Mouse (Mus musculus): Measurements from ENCODE around the gene H2-D1. TPM values are rescaled to one million over a fixed set of nuclear protein-coding genes. Genes with fewer than 3 reads are reported as not detected.

Gene H2-D1
- total and polyA plus RNA-seq, 2 experiments = 506 to 676 TPM

DNA sequence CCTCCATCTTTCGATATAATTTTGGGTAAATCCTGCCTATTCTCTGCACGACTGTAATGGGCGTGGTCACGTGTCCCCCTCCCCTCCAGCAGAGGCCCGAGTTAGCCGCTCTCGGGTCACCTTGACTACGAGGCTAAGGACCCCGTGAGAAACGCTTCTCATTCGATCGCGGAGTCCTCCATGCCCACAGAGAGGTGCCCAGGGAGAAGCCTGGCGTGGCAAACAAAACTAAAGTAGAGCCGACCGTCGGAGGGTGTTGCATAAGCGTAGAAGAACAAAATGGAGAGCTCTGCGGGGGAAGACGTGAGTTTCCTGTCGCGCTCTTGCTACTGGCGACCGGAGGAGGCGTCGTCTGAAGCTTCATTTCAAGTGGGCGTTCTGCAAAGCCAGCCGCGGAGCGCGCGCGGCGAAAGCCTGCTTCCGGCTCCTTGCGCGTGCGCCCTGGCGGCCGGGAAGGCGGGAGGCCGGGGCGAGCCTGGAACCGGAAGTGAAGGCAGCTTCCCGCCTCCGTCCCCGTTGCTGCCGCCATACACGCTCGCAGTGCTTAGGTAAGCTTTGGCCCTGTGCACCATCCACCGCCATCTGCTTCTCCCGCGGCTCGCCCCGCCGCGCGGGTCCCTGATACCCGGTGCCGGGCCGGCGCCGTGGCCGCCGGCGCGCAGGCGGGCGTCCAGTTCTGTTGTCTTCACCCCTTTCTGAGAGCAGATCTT, 21.1 kb upstream of the H2-D1 start, which contains the start of gene Ddx39b:
Ddx39b (plus strand) TSS at position 442 of the 710 bp plus-strand sequence.
- under 1% methylated on average over 69 of the region's 69 CpGs for WGBS
- DNase-seq (ENCODE audit: extremely low read depth, low read depth, low spot score) = peak; percentile 88
- no peak for TF ChIP-seq CTCF (IDR thresholded peaks at IDR 0.05; ENCODE audit: low read depth, low read length)
- TF ChIP-seq POLR2A (IDR thresholded peaks at IDR 0.05; ENCODE audit: extremely low read depth, insufficient read depth, low read length) = peak; percentile 80
- Histone ChIP-seq H3K9ac (ENCODE audit: low read depth, low read length) (peak within 1 kb of the TSS; percentile 89), H3K4me3 (ENCODE audit: insufficient read depth, low read depth, low read length) (peak within 1 kb of the TSS; percentile 83), H3K36me3 (ENCODE audit: control insufficient read depth, insufficient read depth, low read length) (peaks cover 30% of the 10 kb centered on the region), H3K27me3 (ENCODE audit: control insufficient read depth, insufficient read depth, low read length) (no peaks in the 10 kb centered on the region), H3K27ac (replicated peaks; ENCODE audit: insufficient read depth, low read depth, low read length) (peak within 1 kb of the TSS; percentile 95), H3K79me2 (ENCODE audit: control insufficient read depth, insufficient read depth, low read length) (peaks cover 29% of the 10 kb centered on the region), H3K4me1 (ENCODE audit: control insufficient read depth, insufficient read depth, low read length) (peaks cover 16% of the 10 kb centered on the region)

- Histone ChIP-seq H3K36me3 (ENCODE audit: control insufficient read depth, insufficient read depth, low read length) (peaks cover 37% of the 10 kb centered on the region), H3K27ac (replicated peaks; ENCODE audit: insufficient read depth, low read depth, low read length) (peak overlapping the region; percentile 82), H3K4me3 (ENCODE audit: insufficient read depth, low read depth, low read length) (peak overlapping the region; percentile 83), H3K9ac (ENCODE audit: low read depth, low read length) (peak overlapping the region; percentile 89), H3K4me1 (ENCODE audit: control insufficient read depth, insufficient read depth, low read length) (peaks cover 16% of the 10 kb centered on the region), H3K27me3 (ENCODE audit: control insufficient read depth, insufficient read depth, low read length) (no peaks in the 10 kb centered on the region), H3K79me2 (ENCODE audit: control insufficient read depth, insufficient read depth, low read length) (peaks cover 29% of the 10 kb centered on the region)
- TF ChIP-seq CTCF (IDR thresholded peaks at IDR 0.05; ENCODE audit: low read depth, low read length) (peak; percentile 37), POLR2A (IDR thresholded peaks at IDR 0.05; ENCODE audit: extremely low read depth, insufficient read depth, low read length) (no peak)
- peak; percentile 60 for DNase-seq (ENCODE audit: extremely low read depth, low read depth, low spot score)
- WGBS = under 1% methylated on average over 55 of the region's 55 CpGs
Measured at GRCm38 (mm10) chr17:35242015-35242941, 20.3 kb upstream of the H2-D1 start.

GRCm38 (mm10) chr17:35243086-35243485, 19.4 kb upstream of the H2-D1 start:
- 11% methylated on average over 16 of the region's 16 CpGs for WGBS
- TF ChIP-seq POLR2A (IDR thresholded peaks at IDR 0.05; ENCODE audit: extremely low read depth, insufficient read depth, low read length) (no peak), CTCF (IDR thresholded peaks at IDR 0.05; ENCODE audit: low read depth, low read length) (no peak)
- Histone ChIP-seq H3K4me3 (ENCODE audit: insufficient read depth, low read depth, low read length) (peak overlapping the region; percentile 83), H3K27me3 (ENCODE audit: control insufficient read depth, insufficient read depth, low read length) (no peaks in the 10 kb centered on the region), H3K27ac (replicated peaks; ENCODE audit: insufficient read depth, low read depth, low read length) (no peak overlapping the region), H3K9ac (ENCODE audit: low read depth, low read length) (peak overlapping the region; percentile 89), H3K4me1 (ENCODE audit: control insufficient read depth, insufficient read depth, low read length) (peaks cover 16% of the 10 kb centered on the region), H3K36me3 (ENCODE audit: control insufficient read depth, insufficient read depth, low read length) (peaks cover 44% of the 10 kb centered on the region), H3K79me2 (ENCODE audit: control insufficient read depth, insufficient read depth, low read length) (peaks cover 29% of the 10 kb centered on the region)
- no peak for DNase-seq (ENCODE audit: extremely low read depth, low read depth, low spot score)

GRCm38 (mm10) chr17:35244999-35245398, 17.5 kb upstream of the H2-D1 start:
- H3K79me2 ChIP-seq (ENCODE audit: control insufficient read depth, insufficient read depth, low read length) = peaks cover 29% of the 10 kb centered on the region
- no peak for DNase-seq (ENCODE audit: extremely low read depth, low read depth, low spot score)
- H3K9ac ChIP-seq (ENCODE audit: low read depth, low read length) = no peak overlapping the region
- TF ChIP-seq POLR2A (IDR thresholded peaks at IDR 0.05; ENCODE audit: extremely low read depth, insufficient read depth, low read length) = no peak
- TF ChIP-seq CTCF (IDR thresholded peaks at IDR 0.05; ENCODE audit: low read depth, low read length) = no peak
- 41% methylated on average over 2 of the region's 2 CpGs for WGBS
- no peaks in the 10 kb centered on the region for H3K27me3 ChIP-seq (ENCODE audit: control insufficient read depth, insufficient read depth, low read length)
- no peak overlapping the region for H3K4me3 ChIP-seq (ENCODE audit: insufficient read depth, low read depth, low read length)
- no peak overlapping the region for H3K27ac ChIP-seq (replicated peaks; ENCODE audit: insufficient read depth, low read depth, low read length)
- peaks cover 59% of the 10 kb centered on the region for H3K36me3 ChIP-seq (ENCODE audit: control insufficient read depth, insufficient read depth, low read length)
- peaks cover 16% of the 10 kb centered on the region for H3K4me1 ChIP-seq (ENCODE audit: control insufficient read depth, insufficient read depth, low read length)

DNA sequence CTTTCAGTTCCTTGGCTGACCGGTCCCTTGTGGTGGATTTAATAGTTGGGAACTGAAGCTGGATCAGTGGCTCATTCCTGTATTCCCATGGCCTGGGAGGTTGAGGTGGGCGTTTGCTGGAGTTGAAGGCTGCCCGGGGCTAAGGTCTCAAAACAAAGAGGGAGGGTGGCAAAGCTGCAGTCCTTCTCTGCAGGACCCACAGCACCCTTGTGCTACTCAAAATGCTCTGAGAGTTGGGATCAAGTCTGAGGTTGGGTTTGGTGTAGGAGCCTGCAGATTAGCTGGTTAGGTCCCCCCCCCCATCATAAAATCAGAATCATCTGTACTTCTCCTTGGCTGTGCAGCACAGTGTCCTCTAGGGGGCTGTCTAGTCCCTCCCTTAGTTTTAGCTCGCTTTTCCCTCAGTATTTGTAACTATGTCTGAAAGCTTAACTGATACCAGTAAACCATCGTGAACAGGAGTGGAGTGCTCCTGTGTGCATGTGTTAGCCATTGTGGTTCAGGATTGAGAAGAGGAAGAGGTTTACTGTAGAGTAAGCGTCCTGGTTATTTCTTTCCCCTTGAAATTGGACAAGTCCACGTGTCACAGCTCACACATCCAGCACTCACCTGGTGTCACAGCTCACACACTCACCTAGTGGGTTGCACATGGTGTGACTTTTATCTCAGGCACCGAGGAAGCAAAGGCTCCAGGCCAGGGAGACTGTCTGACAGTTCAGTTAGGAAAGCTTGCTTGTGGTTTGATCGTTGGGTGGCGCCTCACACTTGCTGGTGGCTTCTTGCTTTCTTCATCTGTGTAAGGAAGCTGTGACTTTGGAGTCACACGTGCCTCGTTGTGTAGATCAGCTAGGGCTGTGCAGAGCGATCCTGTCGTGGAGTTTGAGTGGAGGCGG, 16.6 kb upstream of the H2-D1 start:
- TF ChIP-seq CTCF (IDR thresholded peaks at IDR 0.05; ENCODE audit: low read depth, low read length) (peak; percentile 16; the same call in 1 of the 2 replicates), POLR2A (IDR thresholded peaks at IDR 0.05; ENCODE audit: extremely low read depth, insufficient read depth, low read length) (no peak)
- Histone ChIP-seq H3K27me3 (ENCODE audit: control insufficient read depth, insufficient read depth, low read length) (no peaks in the 10 kb centered on the region), H3K79me2 (ENCODE audit: control insufficient read depth, insufficient read depth, low read length) (peaks cover 29% of the 10 kb centered on the region), H3K36me3 (ENCODE audit: control insufficient read depth, insufficient read depth, low read length) (peaks cover 61% of the 10 kb centered on the region), H3K27ac (replicated peaks; ENCODE audit: insufficient read depth, low read depth, low read length) (no peak overlapping the region), H3K9ac (ENCODE audit: low read depth, low read length) (no peak overlapping the region), H3K4me3 (ENCODE audit: insufficient read depth, low read depth, low read length) (no peak overlapping the region), H3K4me1 (ENCODE audit: control insufficient read depth, insufficient read depth, low read length) (peaks cover 10% of the 10 kb centered on the region)
- no peak for DNase-seq (ENCODE audit: extremely low read depth, low read depth, low spot score)
- 82% methylated on average over 15 of the region's 15 CpGs for WGBS

Measured in liver, adult 2 months (tissue).